Mouse (Mus musculus) erythroblast, embryonic 14.5 days (primary cell): ENCODE data around the gene Myl9.

Experiments
- GATA1 ChIP-seq: IDR thresholded peaks from 2 replicates; pipeline ENCODE4 v1.6.1; 2012; ENCODE audit warnings: low read length, inconsistent platforms, mixed read lengths
- TAL1 ChIP-seq: IDR thresholded peaks from 3 replicates; pipeline ENCODE4 v1.6.1; 2012; ENCODE audit warnings: low read length, inconsistent platforms, mixed read lengths

GRCm38 (mm10) chr2:156778571-156778970 lies 3.4 kb downstream of the Myl9 start:
- TF ChIP-seq TAL1 = no peak
- TF ChIP-seq GATA1 = no peak
